In the genomic region with DNA sequence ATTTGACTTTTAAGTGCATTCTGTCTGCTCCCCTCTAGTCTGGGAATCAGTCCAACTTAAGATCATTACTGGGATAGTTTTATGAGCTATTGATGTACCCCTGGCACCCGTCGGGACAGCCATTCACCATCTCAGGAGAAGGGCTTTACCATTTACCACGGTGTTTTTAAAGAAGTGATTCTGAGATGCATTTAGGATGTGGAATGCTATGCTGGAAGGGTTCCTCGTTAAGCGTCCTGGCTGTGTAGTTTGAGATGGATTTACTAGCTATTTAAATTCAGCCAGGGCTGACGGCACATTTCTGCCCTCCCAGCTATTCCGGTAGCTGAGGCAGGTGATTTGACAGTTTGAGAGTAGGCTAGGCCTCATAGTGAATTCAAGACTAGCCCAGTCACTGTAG, we compare ENCODE assay signal across 26 mouse cellular contexts.
DNase-seq lines count a peak whose midpoint lies in the region; ATAC-seq and TF ChIP-seq lines count a peak whose summit lies in the region.
"Had no signal": no experiment of that assay in that cellular context is flagged by ENCODE, and none has a peak within 500 bp of the region (broad histone marks: within the 10 kb centered on the region; RNA-seq: fewer than 3 reads in every experiment).

No protein-coding gene starts in this region.

- peak overlapping the region; percentile 50 for H3K27ac ChIP-seq in intestine, postnatal 0 days (ENCODE audit: low read depth, low read length)
- no peak overlapping the region for H3K27ac ChIP-seq in intestine, embryonic 16.5 days (ENCODE audit: low read length)
- no peak overlapping the region; the same call in 1 of the 2 replicates for H3K27ac ChIP-seq in liver, adult 2 months (replicated peaks; ENCODE audit: insufficient read depth, low read depth, low read length)
- H3K27ac ChIP-seq in liver, embryonic 11.5 days (ENCODE audit: low read depth, low read length): no peak overlapping the region
- H3K27ac ChIP-seq in limb, embryonic 14.5 days (replicated peaks; ENCODE audit: low read depth, low read length): no peak overlapping the region
- H3K27ac ChIP-seq: forebrain, embryonic 15.5 days; gastrocnemius, adult 2 months; heart, adult 2 months; hindbrain, embryonic 13.5 days; limb, embryonic 12.5 days; neural tube, embryonic 12.5 days had no signal

- no peaks in the 10 kb centered on the region for H3K27me3 ChIP-seq in intestine, postnatal 0 days (replicated peaks; ENCODE audit: control insufficient read depth, insufficient read depth, low read length)
- H3K27me3 ChIP-seq in intestine, embryonic 16.5 days (replicated peaks; ENCODE audit: control insufficient read depth, insufficient read depth, low read length): no peaks in the 10 kb centered on the region
- H3K27me3 ChIP-seq in liver, adult 2 months (ENCODE audit: control insufficient read depth, insufficient read depth, low read length): no peaks in the 10 kb centered on the region
- H3K27me3 ChIP-seq in liver, embryonic 11.5 days (replicated peaks; ENCODE audit: control insufficient read depth, insufficient read depth, low read length): no peaks in the 10 kb centered on the region
- H3K27me3 ChIP-seq in limb, embryonic 14.5 days (ENCODE audit: control insufficient read depth, insufficient read depth, low read length): no peaks in the 10 kb centered on the region
- H3K27me3 ChIP-seq: forebrain, embryonic 15.5 days; hindbrain, embryonic 13.5 days; limb, embryonic 12.5 days; neural tube, embryonic 12.5 days had no signal

- H3K36me3 ChIP-seq in intestine, postnatal 0 days (ENCODE audit: control insufficient read depth, insufficient read depth): no peaks in the 10 kb centered on the region
- H3K36me3 ChIP-seq in intestine, embryonic 16.5 days (ENCODE audit: control insufficient read depth, insufficient read depth, low read length): no peaks in the 10 kb centered on the region
- no peaks in the 10 kb centered on the region for H3K36me3 ChIP-seq in liver, adult 2 months (ENCODE audit: control insufficient read depth, insufficient read depth, low read length)
- H3K36me3 ChIP-seq in liver, embryonic 11.5 days (ENCODE audit: control insufficient read depth, insufficient read depth, low read length): no peaks in the 10 kb centered on the region
- H3K36me3 ChIP-seq in limb, embryonic 14.5 days (ENCODE audit: control insufficient read depth, insufficient read depth, low read length): no peaks in the 10 kb centered on the region
- H3K36me3 ChIP-seq: forebrain, embryonic 15.5 days; heart, embryonic 12.5 days; hindbrain, embryonic 13.5 days; limb, embryonic 12.5 days; neural tube, embryonic 12.5 days had no signal

- no peak for ATAC-seq in intestine, postnatal 0 days
- ATAC-seq in intestine, embryonic 16.5 days: no peak
- ATAC-seq in liver, embryonic 11.5 days (replicated peaks; ENCODE audit: low FRiP score): no peak
- ATAC-seq in limb, embryonic 14.5 days (ENCODE audit: low FRiP score, low read depth): peak; percentile 47; the same call in 1 of the 2 replicates
- ATAC-seq: forebrain, embryonic 15.5 days; midbrain, embryonic 16.5 days had no signal

- WGBS in intestine, postnatal 0 days: 74% methylated on average over 7 of the region's 7 CpGs
- 66% methylated on average over 7 of the region's 7 CpGs for WGBS in intestine, embryonic 16.5 days
- WGBS in liver, adult 2 months: 67% methylated on average over 7 of the region's 7 CpGs
- 83% methylated on average over 7 of the region's 7 CpGs for WGBS in liver, embryonic 11.5 days
- 12% methylated on average over 7 of the region's 7 CpGs for WGBS in limb, embryonic 14.5 days

- no peaks in the 10 kb centered on the region for H3K79me2 ChIP-seq in liver, adult 2 months (ENCODE audit: control insufficient read depth, insufficient read depth, low read length)

- no peak for TF ChIP-seq POLR2A in liver, adult 2 months (IDR thresholded peaks at IDR 0.05; ENCODE audit: extremely low read depth, insufficient read depth, low read length)
- no peak for TF ChIP-seq POLR2A in limb, embryonic 14.5 days (IDR thresholded peaks at IDR 0.05; ENCODE audit: borderline replicate concordance, extremely low read depth, insufficient read depth, insufficient read length)

- H3K4me3 ChIP-seq in intestine, postnatal 0 days (ENCODE audit: low read depth, low read length): no peak overlapping the region
- no peak overlapping the region for H3K4me3 ChIP-seq in intestine, embryonic 16.5 days (ENCODE audit: low read length)
- H3K4me3 ChIP-seq in liver, adult 2 months (ENCODE audit: insufficient read depth, low read depth, low read length): no peak overlapping the region
- no peak overlapping the region for H3K4me3 ChIP-seq in liver, embryonic 11.5 days (ENCODE audit: low read depth, low read length)
- no peak overlapping the region for H3K4me3 ChIP-seq in limb, embryonic 14.5 days (replicated peaks; ENCODE audit: low read length)
- H3K4me3 ChIP-seq: forebrain, embryonic 15.5 days; gastrocnemius, adult 2 months; heart, adult 2 months; heart, embryonic 12.5 days; hindbrain, embryonic 13.5 days; limb, embryonic 12.5 days; neural tube, embryonic 12.5 days had no signal

- H3K9ac ChIP-seq in intestine, postnatal 0 days (ENCODE audit: low read depth, low read length): no peak overlapping the region
- H3K9ac ChIP-seq in intestine, embryonic 16.5 days (ENCODE audit: low read depth, low read length): no peak overlapping the region
- no peak overlapping the region for H3K9ac ChIP-seq in liver, adult 2 months (ENCODE audit: low read depth, low read length)
- no peak overlapping the region for H3K9ac ChIP-seq in liver, embryonic 11.5 days (ENCODE audit: low read depth, low read length)
- no peak overlapping the region for H3K9ac ChIP-seq in limb, embryonic 14.5 days (ENCODE audit: low read depth, low read length, severe bottlenecking)
- H3K9ac ChIP-seq: forebrain, embryonic 15.5 days; heart, embryonic 12.5 days; hindbrain, embryonic 13.5 days; limb, embryonic 12.5 days; neural tube, embryonic 12.5 days had no signal

- peak; percentile 13 for DNase-seq in liver, adult 2 months (ENCODE audit: extremely low read depth, low read depth, low spot score)
- no peak for DNase-seq in liver, embryonic 11.5 days (ENCODE audit: low spot score)
- DNase-seq in limb, embryonic 14.5 days (ENCODE audit: low spot score): peak; percentile 63
- DNase-seq in cerebellum, postnatal 10 days: no peak
- no peak for DNase-seq in right cerebral cortex, postnatal 36 days (ENCODE audit: low spot score in 2 of 2)
- DNase-seq: adrenal gland, postnatal 14 days; cerebellum, adult 18-20 months; cerebellum, postnatal 14 days; gastrocnemius, adult 2 months; gastrocnemius, postnatal 36 days; heart, adult 2 months; heart, postnatal 4 days; kidney, adult 18-20 months; kidney, postnatal 10 days; lung, postnatal 36 days; thymus, adult 2 months; thymus, postnatal 36 days had no signal

- no peak overlapping the region for H3K4me2 ChIP-seq in intestine, postnatal 0 days (replicated peaks; ENCODE audit: low read depth)
- no peak overlapping the region for H3K4me2 ChIP-seq in intestine, embryonic 16.5 days (ENCODE audit: low read depth, low read length)
- no peak overlapping the region for H3K4me2 ChIP-seq in liver, embryonic 11.5 days
- H3K4me2 ChIP-seq in limb, embryonic 14.5 days (replicated peaks; ENCODE audit: low read depth, low read length, severe bottlenecking): no peak overlapping the region
- H3K4me2 ChIP-seq: forebrain, embryonic 15.5 days; heart, embryonic 12.5 days; hindbrain, embryonic 13.5 days; limb, embryonic 12.5 days; midbrain, embryonic 11.5 days; neural tube, embryonic 12.5 days had no signal

- H3K4me1 ChIP-seq in intestine, postnatal 0 days (replicated peaks; ENCODE audit: control insufficient read depth, insufficient read depth, low read length): peaks cover 11% of the 10 kb centered on the region
- peaks cover 17% of the 10 kb centered on the region; the same call in 1 of the 2 replicates for H3K4me1 ChIP-seq in intestine, embryonic 16.5 days (ENCODE audit: control insufficient read depth, insufficient read depth, low read length)
- H3K4me1 ChIP-seq in liver, adult 2 months (ENCODE audit: control insufficient read depth, insufficient read depth, low read length): peaks cover 21% of the 10 kb centered on the region
- H3K4me1 ChIP-seq in liver, embryonic 11.5 days (replicated peaks; ENCODE audit: control insufficient read depth, insufficient read depth, low read length): peaks cover 48% of the 10 kb centered on the region
- H3K4me1 ChIP-seq in limb, embryonic 14.5 days (ENCODE audit: control insufficient read depth, insufficient read depth, low read length): peaks cover 22% of the 10 kb centered on the region

- no peaks in the 10 kb centered on the region for H3K9me3 ChIP-seq in intestine, postnatal 0 days (ENCODE audit: control insufficient read depth)
- H3K9me3 ChIP-seq in intestine, embryonic 16.5 days (ENCODE audit: control insufficient read depth, low read length): no peaks in the 10 kb centered on the region
- H3K9me3 ChIP-seq in liver, embryonic 11.5 days (ENCODE audit: control insufficient read depth, low read length): no peaks in the 10 kb centered on the region
- H3K9me3 ChIP-seq in limb, embryonic 14.5 days (ENCODE audit: control insufficient read depth, low read length): no peaks in the 10 kb centered on the region
- H3K9me3 ChIP-seq: forebrain, embryonic 15.5 days; heart, embryonic 12.5 days; hindbrain, embryonic 13.5 days; limb, embryonic 12.5 days; neural tube, embryonic 12.5 days had no signal

- TF ChIP-seq CTCF in intestine, postnatal 0 days (IDR thresholded peaks at IDR 0.05; ENCODE audit: low read depth): no peak
- no peak for TF ChIP-seq CTCF in liver, adult 2 months (IDR thresholded peaks at IDR 0.05; ENCODE audit: low read depth, low read length)

Comparison
In these comparisons a context has a peak if more than half of its experiments do, and no peak if none do; other contexts are left out.
1. DNase-seq: peak in liver, adult 2 months (single experiment) and limb, embryonic 14.5 days (single experiment); none in liver, embryonic 11.5 days (single experiment), cerebellum, postnatal 10 days (0 of 2) and right cerebral cortex, postnatal 36 days (0 of 2).